Comparison of ENCODE assay signal across 8 mouse cellular contexts in the genomic region with DNA sequence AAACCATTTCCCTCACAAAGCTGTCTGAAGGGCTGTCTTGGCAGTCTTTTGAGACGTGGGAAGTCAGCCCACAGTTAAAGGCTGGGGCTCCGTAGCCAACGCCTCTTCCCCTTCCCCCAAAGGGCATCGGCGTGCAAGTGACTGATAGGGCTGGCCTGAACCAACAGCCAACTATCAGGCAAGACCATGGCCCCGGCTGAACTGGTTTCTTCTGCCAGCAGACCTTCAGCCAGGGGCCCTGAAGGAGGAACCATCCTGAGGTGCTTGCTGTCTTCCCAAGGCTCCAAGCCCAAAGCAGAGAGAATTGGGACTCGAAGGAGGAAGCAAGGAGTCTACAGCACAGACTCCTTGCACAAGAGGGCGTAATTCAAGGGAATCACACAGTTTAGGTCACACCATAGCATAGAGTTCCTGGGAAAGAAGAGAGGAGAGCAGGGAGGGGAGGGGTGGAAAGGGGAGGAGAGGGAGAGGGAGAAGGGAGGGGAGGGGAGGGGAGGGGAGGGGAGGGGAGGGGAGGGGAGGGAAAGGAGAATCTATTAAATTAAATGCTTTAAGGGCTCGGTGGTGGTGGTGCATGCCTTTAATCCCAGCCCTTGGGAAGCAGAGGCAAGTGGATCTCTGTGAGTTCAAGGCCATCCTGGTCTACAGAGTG. TPM values are rescaled to one million over a fixed set of nuclear protein-coding genes. Genes with fewer than 3 reads are reported as not detected.
DNase-seq lines count a peak whose midpoint lies in the region; ATAC-seq lines count a peak whose summit lies in the region.

No protein-coding gene starts in this region.

- no peaks in the 10 kb centered on the region for H3K36me3 ChIP-seq in midbrain, embryonic 10.5 days
- no peaks in the 10 kb centered on the region for H3K36me3 ChIP-seq in midbrain, embryonic 14.5 days (ENCODE audit: control insufficient read depth, insufficient read depth, low read length)
- H3K36me3 ChIP-seq in midbrain, embryonic 13.5 days = no peaks in the 10 kb centered on the region

- no peaks in the 10 kb centered on the region for H3K9me3 ChIP-seq in midbrain, embryonic 10.5 days (replicated peaks)
- no peaks in the 10 kb centered on the region for H3K9me3 ChIP-seq in midbrain, embryonic 14.5 days (ENCODE audit: control insufficient read depth, low read length)
- no peaks in the 10 kb centered on the region for H3K9me3 ChIP-seq in midbrain, embryonic 13.5 days

- 70% methylated on average over 9 of the region's 9 CpGs for WGBS in midbrain, embryonic 10.5 days
- WGBS in midbrain, embryonic 14.5 days = 73% methylated on average over 9 of the region's 9 CpGs
- 67% methylated on average over 9 of the region's 9 CpGs for WGBS in midbrain, embryonic 13.5 days

- no peak; the same call in 1 of the 2 replicates for ATAC-seq in midbrain, embryonic 14.5 days (ENCODE audit: low FRiP score, low TSS enrichment)
- peak; percentile 77 for ATAC-seq in common myeloid progenitor, adult 5-6 weeks (replicated peaks; ENCODE audit: low read depth, poor library complexity, severe bottlenecking)
- ATAC-seq in midbrain, embryonic 13.5 days = peak; percentile 60

- H3K27me3 ChIP-seq in midbrain, embryonic 10.5 days (ENCODE audit: low read depth, poor library complexity, severe bottlenecking) = no peaks in the 10 kb centered on the region; the same call in 1 of the 2 replicates
- H3K27me3 ChIP-seq in midbrain, embryonic 14.5 days (ENCODE audit: control insufficient read depth, insufficient read depth, low read length) = no peaks in the 10 kb centered on the region
- no peaks in the 10 kb centered on the region for H3K27me3 ChIP-seq in midbrain, embryonic 13.5 days

- no peak overlapping the region for H3K9ac ChIP-seq in midbrain, embryonic 14.5 days (replicated peaks; ENCODE audit: low read length)
- no peak overlapping the region for H3K9ac ChIP-seq in midbrain, embryonic 13.5 days (replicated peaks)

- H3K4me1 ChIP-seq in midbrain, embryonic 10.5 days = peaks cover 28% of the 10 kb centered on the region
- no peaks in the 10 kb centered on the region for H3K4me1 ChIP-seq in midbrain, embryonic 14.5 days (ENCODE audit: control insufficient read depth, insufficient read depth, low read length)
- no peaks in the 10 kb centered on the region for H3K4me1 ChIP-seq in midbrain, embryonic 13.5 days (replicated peaks)

- no peak overlapping the region; the same call in 1 of the 2 replicates for H3K4me2 ChIP-seq in midbrain, embryonic 14.5 days (ENCODE audit: low read length)
- no peak overlapping the region for H3K4me2 ChIP-seq in midbrain, embryonic 13.5 days (replicated peaks)

- DNase-seq in midbrain, embryonic 10.5 days (ENCODE audit: low spot score) = no peak
- no peak for DNase-seq in midbrain, embryonic 14.5 days
- DNase-seq in heart, adult 9 months (ENCODE audit: low spot score in 2 of 2) = peak; percentile 69 to 70
- DNase-seq in kidney, postnatal 10 days = peak; percentile 43
- peak; percentile 37 for DNase-seq in thymus, postnatal 25 days
- no peak for DNase-seq in frontal cortex, postnatal 25 days (ENCODE audit: low spot score in 2 of 2)

- peak overlapping the region; percentile 72 for H3K27ac ChIP-seq in midbrain, embryonic 10.5 days (replicated peaks)
- H3K27ac ChIP-seq in midbrain, embryonic 14.5 days (replicated peaks; ENCODE audit: low read depth, low read length) = no peak overlapping the region
- no peak overlapping the region for H3K27ac ChIP-seq in midbrain, embryonic 13.5 days

- H3K4me3 ChIP-seq in midbrain, embryonic 10.5 days = no peak overlapping the region
- no peak overlapping the region for H3K4me3 ChIP-seq in midbrain, embryonic 14.5 days (replicated peaks; ENCODE audit: low read depth, low read length)
- no peak overlapping the region for H3K4me3 ChIP-seq in midbrain, embryonic 13.5 days (replicated peaks)

RNA-seq across cellular contexts. Expression of gene Ak3, which starts 16.8 kb away (rescaled TPM):
- polyA plus RNA-seq in midbrain, embryonic 10.5 days (2016; fragmentation: Nextera tagmentation; extraction: Ambion mirVana) = 90.1 and 102 TPM in 2 replicates
- 55.1 and 79.5 TPM in 2 replicates for polyA plus RNA-seq in midbrain, embryonic 14.5 days (2014; fragmentation: Nextera tagmentation; extraction: Ambion mirVana)
- 45.1 and 55.2 TPM in 2 replicates for total RNA-seq in common myeloid progenitor, adult 5-6 weeks (2017)
- 53.1 and 58.0 TPM in 2 replicates for polyA plus RNA-seq in midbrain, embryonic 13.5 days (2015; fragmentation: Nextera tagmentation; extraction: Ambion mirVana)

RNA-seq across cellular contexts. Expression of gene Rcl1, which starts 36.6 kb away (rescaled TPM):
- 65.3 and 83.0 TPM in 2 replicates for polyA plus RNA-seq in midbrain, embryonic 10.5 days (2016; fragmentation: Nextera tagmentation; extraction: Ambion mirVana)
- 28.4 and 33.2 TPM in 2 replicates for polyA plus RNA-seq in midbrain, embryonic 14.5 days (2014; fragmentation: Nextera tagmentation; extraction: Ambion mirVana)
- total RNA-seq in common myeloid progenitor, adult 5-6 weeks (2017) = 80.3 and 97.2 TPM in 2 replicates
- polyA plus RNA-seq in midbrain, embryonic 13.5 days (2015; fragmentation: Nextera tagmentation; extraction: Ambion mirVana) = 29.2 and 29.7 TPM in 2 replicates

Comparison
In these comparisons a context has a peak if more than half of its experiments do, and no peak if none do; other contexts are left out.
1. DNase-seq: peak in heart, adult 9 months (2 of 2), kidney, postnatal 10 days (single experiment) and thymus, postnatal 25 days (single experiment); none in midbrain, embryonic 10.5 days (single experiment), midbrain, embryonic 14.5 days (single experiment) and frontal cortex, postnatal 25 days (0 of 2).